Mouse (Mus musculus): ENCODE measurements at regions not wholly inside any gene's neighbourhood (a gene's known extent, or its start where the extent isn't known, plus 50 kb on each side); places are given as distances from the start of the nearest gene placed in this dataset. TPM values are rescaled to one million over a fixed set of nuclear protein-coding genes. Genes with fewer than 3 reads are reported as not detected.
"Not testable (repeated sequence)": the region's sequence is repeated elsewhere in the genome, so short reads cannot be mapped to it uniquely, and the experiment has no call there.

DNA sequence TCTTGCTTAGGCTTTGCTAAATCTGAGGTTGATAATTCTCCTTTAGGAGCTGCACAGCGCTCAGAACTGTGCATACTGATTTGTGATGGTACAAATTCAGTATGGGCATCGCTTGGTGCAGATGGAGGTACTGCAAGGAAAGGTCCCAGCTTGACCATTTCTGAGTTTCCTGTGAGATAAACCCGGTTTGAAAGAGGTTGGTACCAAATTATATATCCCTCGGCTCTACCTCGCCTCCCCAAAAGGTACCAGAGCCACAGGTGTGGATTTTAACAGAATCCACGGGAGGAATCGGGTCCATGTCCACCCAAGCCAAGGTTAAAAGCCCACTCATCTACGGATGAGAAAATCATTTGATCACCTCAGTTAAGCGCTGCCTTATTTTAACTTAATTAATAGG is 172.5 kb upstream of the Zfp808 start:
- DNase-seq = not testable (repeated sequence)

DNA sequence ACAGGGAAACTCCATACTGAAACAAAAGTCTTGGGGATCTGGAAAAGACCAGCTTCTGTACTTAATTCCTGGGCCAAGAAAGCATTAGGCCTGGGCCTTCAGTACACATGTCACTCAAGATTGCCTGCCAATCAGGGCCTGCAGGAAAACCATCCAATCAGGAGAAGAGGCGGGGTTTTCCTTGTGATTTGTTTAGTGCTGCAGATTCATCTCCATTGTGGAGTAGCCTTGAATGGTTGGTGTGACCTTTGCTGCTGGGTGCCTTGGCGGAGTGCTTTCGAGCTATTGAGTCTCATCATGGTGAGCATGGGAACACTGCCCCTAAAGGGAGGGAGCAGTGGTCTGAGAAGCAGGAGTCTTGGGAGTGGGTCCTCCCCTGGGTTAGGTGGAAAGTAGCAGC is 150.8 kb upstream of the Zfp808 start:
- DNase-seq = not testable (repeated sequence)

DNA sequence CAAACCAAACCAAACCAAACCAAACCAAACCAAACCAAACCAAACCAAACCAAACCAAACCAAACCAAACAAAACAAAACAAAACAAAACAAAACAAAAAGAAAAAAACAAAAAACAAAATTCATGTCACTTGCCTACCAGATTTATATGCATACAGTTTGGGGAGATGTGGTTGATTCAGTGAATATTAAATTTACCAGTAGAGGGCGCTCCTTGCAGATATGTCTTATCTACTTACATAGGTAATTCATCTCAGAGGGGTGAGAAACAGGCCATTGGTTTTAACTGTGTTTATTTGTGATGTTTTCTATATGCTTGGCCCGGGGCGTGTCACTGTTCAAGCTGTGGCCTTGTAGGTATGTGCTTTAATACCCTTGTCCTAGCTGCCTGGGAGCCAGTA is 133.2 kb upstream of the Zfp808 start:
- not testable (repeated sequence) for DNase-seq

DNA sequence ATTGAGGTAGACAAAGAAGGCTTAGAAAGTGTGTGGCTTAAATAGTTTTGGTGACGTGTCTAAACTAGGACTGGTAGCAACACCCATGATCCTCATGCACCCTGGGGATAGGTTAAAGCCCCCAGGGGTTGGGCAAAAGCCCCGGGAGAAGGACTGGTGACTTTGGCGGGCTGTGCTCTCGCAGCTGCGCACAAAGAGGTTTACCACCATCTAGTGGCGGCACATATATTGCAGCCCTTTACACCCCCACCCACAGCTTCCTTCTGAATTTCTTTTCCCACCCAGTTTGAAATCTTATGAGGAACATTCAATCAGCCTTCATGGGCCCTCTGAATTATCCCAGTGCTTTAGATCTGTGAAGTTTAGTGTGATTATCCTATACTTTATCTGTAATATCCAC is 130.9 kb upstream of the Zfp808 start:
- DNase-seq = peak; percentile 40

DNA sequence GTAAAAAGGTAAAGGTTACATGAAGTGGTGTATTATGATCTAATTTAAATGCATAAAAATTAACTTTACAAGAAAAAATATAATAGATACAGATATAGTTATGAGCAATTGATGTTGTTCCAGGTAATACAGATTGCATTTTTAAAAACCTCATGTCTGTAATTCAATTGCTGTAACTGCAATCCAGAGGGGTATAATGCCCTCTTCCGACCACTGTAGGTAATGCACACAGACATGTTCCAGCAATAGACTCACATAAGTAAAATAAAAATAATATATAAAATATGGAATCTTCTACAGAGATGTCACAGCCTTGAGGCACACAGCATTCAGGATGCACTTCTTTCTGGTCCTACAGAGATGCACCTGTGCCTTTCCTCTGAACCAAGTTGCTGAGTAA is 122.4 kb upstream of the Zfp808 start:
- DNase-seq = peak; percentile 72

DNA sequence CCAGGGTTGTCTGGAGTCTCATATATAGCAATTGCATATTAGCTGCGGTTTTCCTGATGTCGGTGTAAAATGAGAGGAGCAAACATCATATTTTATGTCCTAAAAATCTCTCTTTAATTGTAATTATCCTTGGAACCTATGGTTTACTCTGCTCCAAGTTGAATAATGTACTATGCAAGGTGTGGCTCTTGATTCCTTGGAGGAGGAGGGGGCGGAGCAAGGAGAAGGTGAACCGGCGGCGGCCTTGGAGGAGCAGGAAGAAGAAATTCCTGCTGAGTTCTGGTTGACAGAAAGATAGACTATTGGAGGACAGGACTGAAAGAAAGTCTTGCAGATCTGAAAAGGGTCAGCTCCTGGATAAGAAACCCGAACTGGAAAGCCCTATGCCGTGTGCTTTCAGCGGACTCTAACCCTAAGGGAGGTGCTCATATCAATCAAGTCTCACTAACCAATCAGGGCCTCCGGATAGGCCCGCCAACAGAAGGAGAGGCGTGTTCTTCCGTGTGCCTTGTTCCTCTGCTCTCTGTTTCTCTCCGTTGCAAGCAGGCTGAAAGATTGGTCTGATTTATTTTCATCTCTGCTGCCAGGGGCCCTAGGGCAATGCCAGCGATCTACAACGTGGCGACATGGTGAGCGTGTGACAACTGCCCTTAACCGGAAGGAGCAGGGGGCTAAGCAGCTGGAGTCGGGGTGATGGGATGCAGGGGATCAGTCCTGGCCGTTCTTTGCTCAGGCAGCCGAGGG is 114.1 kb upstream of the Zfp808 start:
- DNase-seq = peak; percentile 46

DNA sequence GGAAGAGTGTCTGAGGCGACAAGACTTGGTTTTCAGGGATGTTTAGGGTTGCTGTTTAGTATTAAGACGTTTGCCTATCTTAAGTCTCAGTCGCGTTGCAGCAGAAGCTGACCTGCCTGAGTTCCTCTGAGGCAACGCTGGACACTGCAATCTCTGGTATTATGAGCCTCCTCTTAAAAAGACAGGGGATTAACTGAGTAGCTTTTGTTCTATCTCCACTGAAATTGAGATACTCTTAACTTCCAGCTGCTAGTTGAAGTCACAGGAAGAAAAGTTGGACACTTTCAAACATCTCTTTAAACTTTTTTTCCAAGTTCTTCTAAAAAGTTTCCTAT is 113.6 kb upstream of the Zfp808 start:
- not testable (repeated sequence) for DNase-seq

DNA sequence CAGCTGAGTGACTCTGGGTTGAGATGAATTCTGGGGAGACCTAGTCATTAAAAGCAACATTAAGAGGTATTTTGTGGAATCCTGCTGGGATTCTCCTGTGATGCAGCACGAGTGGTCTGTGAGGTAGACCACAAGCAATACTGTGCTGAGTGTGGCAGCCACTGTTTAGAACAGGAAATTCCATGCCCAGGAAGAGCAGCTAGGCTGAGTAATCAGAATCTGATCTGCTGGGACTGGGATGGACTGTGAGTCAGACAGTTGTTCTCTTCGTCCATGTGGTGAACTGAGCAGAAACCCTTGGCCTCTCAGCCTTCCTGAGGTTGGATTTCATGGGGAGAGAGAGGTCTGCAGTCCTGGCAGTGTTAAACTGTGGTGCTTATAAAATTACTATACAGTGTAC is 92.0 kb upstream of the Zfp808 start:
- not testable (repeated sequence) for DNase-seq

DNA sequence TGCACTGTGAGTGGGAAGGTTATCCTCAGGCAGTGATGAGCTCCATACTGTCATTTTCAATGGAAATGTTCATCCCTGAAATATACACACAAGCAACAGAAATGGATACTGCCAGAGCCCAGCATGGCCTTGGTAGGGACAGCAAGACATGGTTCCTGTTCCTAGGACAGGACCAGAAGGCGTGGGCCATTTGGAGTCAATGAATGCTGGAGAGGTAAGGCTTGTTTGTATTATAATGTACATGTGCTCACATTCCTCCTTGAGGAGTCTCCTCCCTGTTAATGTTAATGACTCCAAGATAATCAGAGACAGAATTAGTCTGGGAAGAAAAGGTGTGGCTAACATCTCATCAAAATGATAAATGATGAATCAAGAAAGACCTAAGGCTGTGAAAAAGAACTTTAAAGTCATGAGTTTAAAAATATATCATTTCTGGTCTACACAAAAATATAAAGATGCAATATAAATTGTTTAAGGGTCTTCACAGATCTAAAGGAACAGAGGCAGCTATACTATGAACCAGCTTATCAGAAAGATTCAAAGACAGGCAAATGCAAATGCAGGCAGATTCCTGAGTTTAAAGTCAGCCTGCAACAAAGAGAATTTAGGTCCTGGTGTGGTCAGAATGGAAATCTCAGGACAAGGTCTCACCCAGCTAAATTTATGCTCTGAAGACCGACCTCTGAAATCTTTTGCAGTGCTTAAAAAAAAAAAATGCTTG is 51.6 kb upstream of the Zfp808 start:
- not testable (repeated sequence) for DNase-seq

DNA sequence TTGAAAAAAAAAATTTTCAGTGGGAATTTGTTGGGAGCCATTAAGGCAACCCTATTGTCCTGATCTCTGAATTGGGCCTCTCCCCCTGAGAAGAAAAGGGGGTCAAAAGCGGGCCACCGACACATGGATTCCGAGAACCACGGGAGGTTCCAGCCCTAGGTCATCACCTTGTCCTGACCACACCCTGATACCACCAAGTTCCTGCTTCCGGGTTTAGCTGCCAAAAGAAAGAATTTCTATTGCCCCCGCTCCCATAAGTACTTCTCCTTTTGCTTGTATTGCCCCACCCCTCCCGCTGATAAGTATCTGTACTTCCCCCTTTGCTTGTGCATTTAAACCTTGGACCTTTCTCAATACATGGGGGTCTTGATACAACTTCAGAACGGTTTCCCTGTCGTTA is 50.8 kb upstream of the Zfp808 start:
- not testable (repeated sequence) for DNase-seq

Small RNA genes in the stretch of these regions (microRNA-seq; reads per million reads assigned to microRNA genes)
- not detected for gene Gm25649
